Mouse (Mus musculus): ENCODE results near the gene Gm45902.

DNA sequence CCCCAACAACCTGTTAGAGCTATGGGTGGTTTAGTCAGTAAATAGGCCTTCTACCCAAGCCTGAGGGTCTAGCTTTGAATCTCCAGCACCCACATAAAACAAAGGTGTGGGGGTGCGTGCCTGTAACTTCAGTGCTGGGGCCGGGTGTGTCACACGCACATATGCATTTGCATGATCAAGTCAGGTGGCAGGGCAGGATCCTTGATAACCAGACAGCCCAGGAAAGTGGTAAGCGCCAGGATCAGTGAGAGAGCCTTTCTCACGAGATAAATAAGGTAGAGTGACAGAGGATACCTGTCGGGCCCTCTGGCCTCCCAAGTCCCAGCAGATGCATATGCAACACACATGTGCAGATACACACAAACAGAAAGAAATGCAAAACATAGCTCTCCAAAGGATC is 13.0 kb downstream of the Gm45902 start:
- TF ChIP-seq CTCF (conservative IDR thresholded peaks at IDR 0.05; ENCODE audit: low read length) (no peak), NANOG (IDR thresholded peaks at IDR 0.05; ENCODE audit: borderline replicate concordance, low read length) (no peak)
